Mouse (Mus musculus) retina, postnatal 7 days (tissue): Measurements from ENCODE around the gene Lrrc51.

ENCODE experiments used
- DNase-seq: peaks from one replicate; pipeline ENCODE4 v3.0.0-alpha.2; 2012; ENCODE audit warnings: low read depth, low spot score

Lrrc51 gene

DNA sequence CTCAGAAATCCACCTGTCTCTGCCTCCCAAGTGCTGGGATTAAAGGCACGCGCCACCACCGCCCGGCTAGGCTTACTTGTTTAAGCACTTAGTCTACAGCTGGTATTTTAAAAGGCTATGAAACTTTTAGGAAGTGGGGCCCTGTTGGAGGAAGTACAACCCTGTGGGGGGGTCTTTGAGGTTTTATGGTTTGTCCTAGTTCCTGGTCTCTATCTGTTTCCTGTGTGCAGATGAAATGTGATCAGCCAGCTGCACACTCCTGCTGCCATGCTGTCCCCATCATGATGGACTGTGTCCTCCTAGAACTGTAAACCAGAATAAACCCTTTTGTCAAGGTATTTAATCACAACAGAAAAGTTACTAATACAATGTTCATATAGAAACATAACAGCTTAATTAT lies 49.5 kb downstream of the Lrrc51 start:
- DNase-seq, result no peak

DNA sequence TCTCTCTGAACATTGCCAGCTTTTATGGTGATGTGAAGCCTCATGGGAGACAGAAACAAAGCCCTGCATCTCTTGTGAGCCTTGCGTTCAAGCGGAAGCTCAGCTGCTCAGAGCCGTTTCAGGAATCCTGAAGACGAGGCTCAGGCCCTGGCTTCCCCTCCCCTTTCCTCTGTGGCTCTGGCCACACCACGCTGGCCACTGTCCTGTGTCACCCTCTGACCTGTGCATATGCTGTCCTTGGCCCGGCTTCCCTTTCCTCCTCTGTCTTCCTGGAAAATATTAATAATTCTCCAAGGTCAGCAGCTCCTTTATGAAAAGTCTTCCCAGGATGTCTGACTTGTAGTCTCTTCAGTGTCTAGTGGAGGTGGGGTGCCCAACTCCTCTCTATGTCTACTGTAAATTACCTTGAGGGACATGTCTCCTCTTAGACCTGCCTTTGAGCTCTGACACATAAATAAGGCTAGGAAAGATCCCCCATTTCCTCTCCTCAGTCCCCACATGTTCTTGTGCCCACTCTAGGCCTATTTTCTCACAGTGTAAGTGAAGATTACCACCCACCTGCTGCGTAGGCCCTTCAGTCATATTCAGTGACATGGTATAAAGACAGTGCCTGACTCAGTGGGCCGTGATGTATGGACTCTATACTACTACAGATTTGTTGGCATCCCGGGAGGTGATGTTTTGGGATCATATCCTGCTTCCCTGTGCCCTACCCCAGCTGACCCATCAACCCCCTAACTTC lies 51.1 kb downstream of the Lrrc51 start:
- DNase-seq, result no peak

DNA sequence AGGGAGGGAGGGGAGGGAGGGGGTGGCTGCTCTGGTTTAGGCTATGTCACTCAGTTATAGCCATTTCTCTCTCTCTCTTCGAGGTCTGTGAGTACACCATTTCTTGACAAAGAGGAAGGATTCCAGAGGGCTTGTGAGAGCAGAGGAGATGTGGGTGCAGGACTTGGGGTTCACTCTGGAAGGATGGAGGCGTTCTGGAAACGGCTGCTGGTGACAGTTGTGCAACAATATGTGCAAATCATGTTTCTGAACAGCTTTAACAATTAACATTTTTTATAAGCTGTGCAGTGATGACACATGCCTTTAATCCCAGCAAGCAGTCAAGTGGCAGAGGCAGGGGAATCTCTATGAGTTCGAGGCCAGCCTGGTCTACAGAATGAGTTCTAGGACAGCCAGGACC lies 52.8 kb downstream of the Lrrc51 start:
- DNase-seq, result no peak

DNA sequence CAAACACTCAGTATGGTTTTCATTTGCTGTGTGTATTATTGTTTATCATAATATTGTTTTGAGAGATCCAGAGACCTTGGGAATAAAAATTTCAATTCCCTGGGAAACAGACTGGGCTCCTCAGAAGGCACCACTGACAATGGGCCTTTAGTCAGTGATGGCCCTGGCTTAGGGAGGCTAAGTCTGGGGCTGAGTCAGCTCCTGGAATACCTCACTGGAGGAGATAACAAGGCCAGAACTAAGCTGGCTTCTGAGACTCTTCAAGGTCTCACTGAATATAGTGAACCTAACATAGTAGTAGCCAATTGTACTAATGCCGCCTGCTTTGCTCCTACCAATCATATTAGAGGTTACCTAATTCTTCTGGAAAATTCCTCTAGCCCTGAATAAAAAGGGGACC lies 57.7 kb downstream of the Lrrc51 start:
- no peak for DNase-seq

DNA sequence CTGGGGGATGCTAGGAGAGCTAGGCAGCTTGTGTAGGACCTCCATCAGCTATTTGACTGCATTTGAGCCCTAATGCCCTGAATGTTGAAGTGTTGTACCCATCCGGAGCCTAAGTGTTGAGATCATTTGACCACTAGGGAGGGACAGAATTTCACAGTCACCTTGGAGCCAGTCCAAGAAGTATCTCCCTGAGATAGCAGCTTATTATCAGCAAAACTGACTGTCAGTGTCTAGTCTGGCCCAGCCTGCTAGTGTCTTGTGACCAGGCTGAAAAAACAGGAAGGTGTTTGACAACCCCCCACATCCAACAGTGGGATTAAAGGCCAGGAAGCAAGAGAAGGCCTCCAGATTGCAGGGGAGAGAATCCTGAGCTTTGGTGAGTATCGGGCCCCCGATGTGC lies 62.4 kb downstream of the Lrrc51 start:
- no peak for DNase-seq

DNA sequence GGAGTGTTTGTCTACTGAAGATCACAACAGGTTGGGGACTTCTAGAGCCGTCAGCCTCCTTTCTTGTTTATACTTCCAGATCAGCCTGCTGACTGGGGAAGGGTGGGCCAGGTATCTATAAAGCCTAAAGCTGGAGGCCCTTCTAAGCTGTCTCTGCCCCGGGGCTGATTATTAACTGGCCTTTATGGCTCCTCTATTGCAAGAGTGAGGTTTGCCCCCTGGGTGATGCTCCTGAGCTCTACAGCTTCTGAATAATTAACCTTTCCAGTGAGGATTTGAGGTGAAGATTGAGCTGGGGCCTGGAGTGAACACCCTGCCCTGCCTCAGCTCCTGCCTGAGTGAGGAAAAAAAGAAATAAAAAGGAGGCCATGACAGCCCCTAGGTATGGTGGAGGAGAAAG lies 63.1 kb downstream of the Lrrc51 start, which contains the start of gene Folr1:
Folr1 (minus strand) TSS at position 160 of the 400 bp plus-strand sequence.
- no peak for DNase-seq

DNA sequence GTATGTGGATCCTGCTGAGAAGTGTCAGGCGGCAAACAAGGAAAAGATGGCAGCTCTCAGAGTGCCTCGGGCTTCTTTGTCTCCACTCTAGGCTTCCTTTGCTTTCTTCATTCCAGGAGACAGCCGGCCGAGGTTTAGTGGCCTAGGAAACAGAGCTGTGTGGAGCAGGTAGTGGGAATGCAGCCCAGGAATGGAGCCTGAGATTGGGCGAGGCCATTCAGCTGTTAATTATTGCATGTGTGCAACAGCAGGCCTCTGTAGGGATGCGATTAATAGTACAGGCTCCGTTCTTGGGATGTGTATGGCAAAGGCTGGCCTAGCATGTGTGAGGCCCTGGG lies 64.6 kb downstream of the Lrrc51 start:
- no peak for DNase-seq

DNA sequence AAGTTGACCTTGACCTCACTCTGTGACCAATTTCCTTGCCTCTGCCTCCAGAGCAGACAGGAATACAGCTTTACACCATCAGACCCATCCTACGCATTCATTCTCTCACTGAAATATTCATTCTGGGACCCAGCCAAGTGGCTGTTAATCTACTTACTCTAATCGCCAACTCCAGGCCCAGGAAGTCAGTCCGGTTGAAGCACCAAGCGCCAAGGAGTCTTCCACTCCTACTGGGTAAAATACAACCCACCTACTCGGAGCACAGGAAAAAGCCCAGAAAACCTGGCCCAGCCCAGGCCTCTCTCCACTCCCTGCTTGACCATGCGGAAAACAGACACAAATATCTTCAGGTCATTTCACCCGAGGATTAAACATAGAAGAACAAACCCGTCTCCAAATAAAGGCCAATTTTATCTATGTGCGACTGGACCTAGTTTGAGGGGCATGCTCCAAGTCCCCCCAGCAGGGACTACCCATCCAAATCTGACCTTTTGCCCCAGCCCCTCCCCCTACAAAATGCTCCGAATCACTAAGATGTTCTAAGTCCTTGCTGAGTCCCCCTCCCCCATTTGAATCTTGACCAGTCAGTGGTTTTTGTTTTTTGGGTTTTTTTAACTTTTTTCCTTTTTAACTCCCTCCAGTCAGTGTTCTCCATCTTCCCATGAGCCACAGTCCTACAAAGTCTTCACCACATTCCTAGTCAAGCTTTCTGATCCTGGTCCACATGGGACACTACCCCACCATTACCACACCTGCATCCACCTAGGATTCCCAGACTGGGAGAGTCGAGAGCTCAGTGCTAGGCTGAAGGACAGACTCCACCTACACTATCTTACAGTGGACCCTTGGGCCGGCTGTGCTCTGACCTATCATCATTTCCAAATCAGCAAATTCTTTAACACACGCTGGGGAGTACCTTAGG lies 65.2 kb downstream of the Lrrc51 start:
- peak; percentile 55 for DNase-seq

DNA sequence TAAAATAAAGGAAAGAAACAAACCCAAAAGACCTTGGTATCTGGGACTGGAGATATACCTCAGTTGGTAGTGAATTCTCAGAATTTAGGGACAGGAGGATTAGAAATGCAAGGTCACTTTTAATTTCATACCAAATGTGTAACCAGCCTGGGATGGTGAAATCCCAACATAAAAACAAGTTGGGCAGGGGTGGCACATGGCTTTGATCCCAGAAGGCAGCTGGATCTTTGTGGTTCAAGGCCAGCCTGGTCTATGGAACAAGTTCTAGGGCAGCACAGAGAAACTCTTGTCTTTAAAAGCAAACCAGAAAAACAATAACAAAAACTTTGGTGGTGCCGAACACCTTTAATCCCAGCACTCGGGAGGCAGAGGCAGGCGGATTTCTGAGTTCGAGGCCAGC lies 66.2 kb downstream of the Lrrc51 start:
- DNase-seq, result no peak

DNA sequence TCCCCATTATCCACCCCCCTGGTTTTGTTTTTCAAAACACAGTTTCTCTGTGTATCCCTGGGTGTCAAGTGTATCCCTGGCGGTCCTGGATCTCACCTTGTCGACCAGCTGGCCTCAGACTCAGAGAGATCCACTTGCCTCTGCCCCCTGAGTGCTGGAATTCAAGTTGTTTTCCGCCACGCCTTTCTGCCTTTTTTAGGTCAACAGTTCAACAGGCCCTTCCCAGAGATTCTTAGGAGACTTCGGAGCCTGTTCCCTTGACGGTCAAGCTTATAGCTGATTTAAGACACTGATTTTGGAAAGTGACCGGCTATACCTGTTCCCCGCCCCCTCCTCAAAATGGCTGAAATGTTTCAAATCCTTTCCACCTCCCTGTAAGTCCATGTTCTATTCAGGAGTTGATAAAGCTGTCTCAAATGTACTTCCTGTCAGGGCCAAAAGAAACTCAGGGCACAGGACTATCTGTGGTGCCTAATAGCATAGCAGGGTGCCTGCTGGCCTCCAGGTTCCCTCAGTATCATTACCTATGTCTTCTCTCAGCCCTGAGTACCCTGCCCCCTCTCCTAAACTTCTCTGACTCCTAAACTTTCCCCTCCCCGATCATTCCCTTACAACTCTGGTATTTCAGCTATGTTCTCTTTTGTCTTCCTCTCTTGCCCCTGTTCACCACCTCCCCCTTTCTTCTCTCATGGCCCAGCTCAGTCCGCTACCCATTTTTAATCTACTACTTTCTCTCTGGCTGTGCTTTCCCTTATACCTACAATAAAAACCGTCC lies 67.0 kb downstream of the Lrrc51 start:
- DNase-seq, result no peak

DNA sequence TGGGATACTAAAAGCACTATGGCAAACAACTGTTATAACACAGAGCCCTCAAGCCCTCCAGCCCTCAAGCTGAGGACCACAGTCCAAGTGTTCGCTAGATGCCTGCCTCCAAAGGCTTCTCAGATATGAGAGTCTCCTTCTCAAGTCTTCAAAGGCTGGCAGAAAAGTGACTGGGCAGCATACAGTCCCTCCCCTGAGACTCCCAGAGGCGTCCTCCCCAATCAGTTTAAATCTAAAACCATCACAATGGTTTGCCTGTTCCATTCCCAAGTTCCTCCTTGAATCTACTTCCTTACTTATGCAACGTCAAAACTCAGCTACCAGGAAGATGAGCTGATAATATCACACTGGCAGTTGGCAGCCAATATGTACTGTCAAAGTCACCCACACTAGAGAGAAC lies 70.3 kb downstream of the Lrrc51 start, which contains the start of gene Anapc15:
Anapc15 (plus strand) TSS at position 301 of the 400 bp plus-strand sequence.
- no peak for DNase-seq
